Mouse (Mus musculus) neural tube, embryonic 13.5 days (tissue): ENCODE measurements at regions not wholly inside any gene's neighbourhood (a gene's known extent, or its start where the extent isn't known, plus 50 kb on each side); places are given as distances from the start of the nearest gene placed in this dataset.
A peak's percentile ranks its signal among the peaks of the same experiment; 100 is the strongest.

Experiments
- ATAC-seq: fragments of 200-750 bp; cut with Nextera tagmentation; 2 replicates; pipeline ENCODE4 v1.8.0; 2017; ENCODE audit warnings: low read depth, mild to moderate bottlenecking, moderate TSS enrichment, moderate library complexity
- H3K27ac ChIP-seq: fragments of 300-500 bp; sonication (generic); replicated peaks from 2 replicates; pipeline ENCODE4 v1.5.1; 2015; ENCODE audit warnings: moderate library complexity, mild to moderate bottlenecking, inconsistent platforms
- H3K27me3 ChIP-seq: fragments of 300-500 bp; sonication (generic); 2 replicates; pipeline ENCODE4 v1.6.1; 2015; ENCODE audit warnings: mild to moderate bottlenecking, inconsistent platforms
- H3K36me3 ChIP-seq: fragments of 300-500 bp; sonication (generic); 2 replicates; pipeline ENCODE4 v1.6.1; 2015; ENCODE audit warnings: mild to moderate bottlenecking, inconsistent platforms
- H3K4me1 ChIP-seq: fragments of 300-500 bp; sonication (generic); replicated peaks from 2 replicates; pipeline ENCODE4 v1.6.1; 2015; ENCODE audit warnings: inconsistent platforms
- H3K4me2 ChIP-seq: fragments of 300-500 bp; sonication (generic); 2 replicates; pipeline ENCODE4 v1.6.1; 2015; ENCODE audit warnings: inconsistent platforms, mild to moderate bottlenecking, moderate library complexity
- H3K4me3 ChIP-seq: fragments of 300-500 bp; sonication (generic); 2 replicates; pipeline ENCODE4 v1.5.1; 2015; ENCODE audit warnings: mild to moderate bottlenecking, inconsistent platforms
- H3K9ac ChIP-seq: fragments of 300-500 bp; sonication (generic); 2 replicates; pipeline ENCODE4 v1.6.1; 2015; ENCODE audit warnings: moderate library complexity, mild to moderate bottlenecking, inconsistent platforms
- H3K9me3 ChIP-seq: fragments of 300-500 bp; sonication (generic); 2 replicates; pipeline ENCODE4 v1.6.1; 2016; ENCODE audit warnings: inconsistent platforms
- WGBS: fragments of 180-500 bp; shearing (Covaris S2); methylation state at CpG from one replicate; pipeline ENCODE4 v1.1.7; 2015; 5-methylcytosine and 5-hydroxymethylcytosine counted together

DNA sequence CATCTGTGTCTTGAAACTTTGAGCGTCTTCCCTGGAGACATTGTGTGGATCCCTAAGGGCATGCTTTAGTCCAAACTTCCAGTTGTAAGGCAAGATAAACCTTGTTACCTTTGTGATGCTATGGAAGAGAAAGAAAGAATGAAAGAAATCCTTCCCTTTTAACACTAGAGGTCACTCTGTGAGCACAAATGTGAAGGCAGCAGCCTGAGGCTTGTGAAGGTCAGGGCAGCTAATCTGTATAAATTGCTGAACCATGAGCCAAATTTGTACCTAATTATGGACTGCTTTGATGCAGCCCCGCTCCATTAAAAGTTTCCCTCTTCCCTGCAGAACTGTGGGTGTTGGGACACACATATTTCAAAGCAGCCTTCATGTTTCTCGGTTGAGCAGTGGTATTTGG is 204.4 kb downstream of the Fam169b start:
- no peak overlapping the region for H3K4me3 ChIP-seq
- ATAC-seq: no peak

DNA sequence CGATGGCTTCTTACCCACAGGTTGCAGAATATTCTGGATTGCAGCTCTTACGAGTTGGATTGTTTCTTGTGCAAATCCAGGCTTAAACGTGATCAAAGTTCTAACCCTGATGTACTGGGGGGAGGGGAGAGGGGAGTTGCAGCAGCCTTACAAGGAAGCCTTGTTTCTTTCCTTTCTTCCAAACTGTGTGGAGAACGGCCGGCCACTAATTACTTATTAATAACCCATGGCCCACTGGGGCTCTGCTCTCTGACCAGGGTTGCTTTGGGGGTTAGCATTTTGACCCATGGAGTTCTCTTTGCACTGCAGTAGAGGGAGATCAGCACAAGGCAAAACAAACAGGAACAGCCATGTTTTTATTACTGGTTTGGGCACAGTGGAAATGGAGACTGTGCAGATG is 199.2 kb downstream of the Fam169b start:
- Histone ChIP-seq H3K36me3 (no peaks in the 10 kb centered on the region), H3K4me1 (no peaks in the 10 kb centered on the region), H3K27ac (no peak overlapping the region), H3K9ac (no peak overlapping the region), H3K4me2 (no peak overlapping the region), H3K27me3 (peaks cover 11% of the 10 kb centered on the region; the same call in 1 of the 2 replicates), H3K4me3 (no peak overlapping the region), H3K9me3 (no peaks in the 10 kb centered on the region)
- no peak for ATAC-seq
- 28% methylated on average over 5 of the region's 5 CpGs for WGBS

More for the DNA sequence above, 204.4 kb downstream of the Fam169b start:
- Histone ChIP-seq H3K9me3 (no peaks in the 10 kb centered on the region), H3K27ac (no peak overlapping the region), H3K4me2 (no peak overlapping the region), H3K27me3 (peaks cover 40% of the 10 kb centered on the region), H3K36me3 (no peaks in the 10 kb centered on the region), H3K9ac (no peak overlapping the region), H3K4me1 (peaks cover 17% of the 10 kb centered on the region; the same call in 1 of the 2 replicates)
- WGBS: 67% methylated on average over 3 of the region's 3 CpGs

DNA sequence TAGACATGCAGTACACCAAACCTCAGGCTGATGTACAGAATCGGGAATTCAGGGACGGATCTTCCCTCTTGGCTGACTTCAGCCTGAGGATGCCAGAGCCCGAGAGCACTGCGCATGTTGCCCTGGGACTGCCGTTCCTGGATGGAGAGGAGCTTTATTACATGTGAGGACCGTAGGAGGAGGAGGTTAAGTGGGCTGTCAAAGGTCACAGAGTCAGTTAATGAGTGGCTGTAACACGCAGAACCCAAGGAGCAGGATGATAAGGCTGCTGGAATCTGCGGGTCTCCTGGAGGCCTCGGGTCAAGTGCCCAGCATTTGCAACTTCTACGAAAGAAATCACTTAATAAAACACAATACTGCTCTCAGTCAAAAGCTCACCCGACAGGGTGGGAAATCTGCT is 197.3 kb downstream of the Fam169b start:
- Histone ChIP-seq H3K27me3 (peaks cover 11% of the 10 kb centered on the region; the same call in 1 of the 2 replicates), H3K4me1 (no peaks in the 10 kb centered on the region), H3K27ac (no peak overlapping the region), H3K9ac (no peak overlapping the region), H3K4me2 (no peak overlapping the region), H3K4me3 (no peak overlapping the region), H3K36me3 (no peaks in the 10 kb centered on the region), H3K9me3 (no peaks in the 10 kb centered on the region)
- 62% methylated on average over 11 of the region's 11 CpGs for WGBS
- no peak for ATAC-seq

DNA sequence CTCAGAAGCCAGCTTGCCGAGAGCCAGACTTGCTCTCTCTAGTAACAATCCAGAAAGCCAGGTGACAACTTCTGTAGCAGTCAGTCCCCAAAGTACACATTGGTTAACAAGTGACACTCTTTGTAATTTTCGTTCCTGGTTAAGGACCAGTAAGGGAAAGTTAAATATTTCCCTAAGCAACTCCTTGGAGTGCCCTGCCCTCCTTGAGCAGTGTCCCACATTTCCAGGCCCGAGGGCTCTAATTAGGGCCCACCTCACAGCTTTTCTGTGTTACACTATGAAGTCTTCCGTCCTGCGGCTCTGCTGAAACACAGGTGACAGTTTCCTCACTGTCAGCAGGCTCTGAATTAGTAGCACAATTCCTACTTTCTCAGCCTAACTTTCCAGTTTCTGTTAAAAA is 194.9 kb downstream of the Fam169b start:
- peaks cover 11% of the 10 kb centered on the region; the same call in 1 of the 2 replicates for H3K27me3 ChIP-seq
- H3K4me1 ChIP-seq: no peaks in the 10 kb centered on the region
- WGBS: 85% methylated on average over 5 of the region's 5 CpGs
- no peak for ATAC-seq
- no peak overlapping the region for H3K27ac ChIP-seq
- H3K9me3 ChIP-seq: no peaks in the 10 kb centered on the region
- H3K4me3 ChIP-seq: no peak overlapping the region
- no peaks in the 10 kb centered on the region for H3K36me3 ChIP-seq
- no peak overlapping the region for H3K4me2 ChIP-seq
- H3K9ac ChIP-seq: no peak overlapping the region

DNA sequence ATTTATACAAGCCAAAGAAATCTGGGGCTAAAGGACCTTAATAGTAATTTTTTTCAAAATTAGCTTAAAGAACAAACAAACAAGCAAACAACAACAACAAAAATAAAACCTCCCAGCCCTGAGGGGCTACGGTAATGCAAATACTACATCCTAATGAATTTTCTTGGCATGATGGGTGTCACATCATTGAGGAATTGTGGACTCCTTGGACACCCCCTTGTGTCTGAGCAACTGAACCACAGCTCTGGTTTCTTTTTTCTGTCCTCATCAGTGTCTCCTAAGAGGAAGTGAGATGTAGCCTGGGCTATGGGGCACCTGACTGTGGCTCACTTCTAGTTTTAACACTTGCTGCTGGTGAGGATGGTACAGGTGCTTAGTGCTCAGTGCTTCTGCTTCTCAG is 184.2 kb downstream of the Fam169b start:
- Histone ChIP-seq H3K36me3 (no peaks in the 10 kb centered on the region), H3K4me3 (no peak overlapping the region), H3K27me3 (no peaks in the 10 kb centered on the region), H3K4me2 (no peak overlapping the region), H3K27ac (no peak overlapping the region), H3K9me3 (no peaks in the 10 kb centered on the region), H3K9ac (no peak overlapping the region), H3K4me1 (0 out of 2 replicates have a peak, but pooled peaks cover 3% of the 10 kb centered on the region)
- 74% methylated on average over 1 of the region's 1 CpGs for WGBS
- ATAC-seq: no peak

DNA sequence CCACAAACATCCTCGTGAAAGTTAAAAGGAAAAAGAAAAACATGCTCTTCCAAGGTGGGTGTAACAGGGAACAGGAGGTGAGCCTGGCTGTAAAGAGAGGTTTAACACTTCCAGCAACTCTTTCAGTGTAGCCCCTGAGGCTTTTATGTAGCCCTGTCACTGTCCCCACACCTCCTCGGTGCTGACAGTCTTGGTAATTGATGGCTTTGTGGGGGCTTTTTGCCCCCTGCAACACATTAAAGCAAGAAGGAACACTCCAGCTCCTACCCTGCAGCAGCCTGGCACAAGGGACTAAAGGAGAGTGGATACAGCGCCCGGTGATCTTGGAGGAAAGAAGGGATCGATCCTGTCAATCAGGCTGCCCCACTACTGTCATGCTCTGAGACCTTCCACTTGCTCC is 181.8 kb downstream of the Fam169b start:
- 51% methylated on average over 5 of the region's 5 CpGs for WGBS
- no peak overlapping the region for H3K27ac ChIP-seq

DNA sequence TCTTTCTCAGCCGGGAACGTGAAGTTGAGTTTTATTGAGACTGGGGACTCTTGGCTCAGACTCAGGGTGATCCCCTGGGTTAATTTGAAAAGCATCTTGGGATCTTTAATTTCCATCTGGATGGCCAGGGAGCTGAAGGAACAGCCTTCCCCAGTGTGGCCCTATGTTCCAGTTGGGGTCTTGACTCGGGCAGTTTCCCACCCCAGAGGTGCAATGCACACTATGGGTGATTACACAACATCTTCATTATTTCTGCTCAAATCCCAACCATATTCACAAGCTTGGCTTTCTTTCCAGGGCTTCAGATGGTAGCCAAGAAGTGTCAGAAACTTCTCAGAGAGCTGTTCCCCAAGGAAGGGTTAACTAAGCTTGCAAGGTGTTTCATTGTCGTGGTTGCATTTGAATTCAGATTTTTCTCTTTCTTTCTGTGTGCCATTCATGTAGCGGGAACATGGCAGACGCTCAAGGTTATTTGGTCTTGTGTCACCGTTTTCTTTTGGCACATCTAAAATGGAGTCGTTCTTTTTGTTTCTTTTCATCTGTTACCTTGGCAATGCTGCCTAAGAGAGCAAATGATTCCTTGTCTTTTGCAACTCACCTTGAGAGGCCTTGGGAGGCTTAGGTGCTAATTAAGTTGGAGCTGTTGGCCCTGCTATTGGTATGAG is 179.5 kb downstream of the Fam169b start:
- H3K27ac ChIP-seq: no peak overlapping the region
- no peaks in the 10 kb centered on the region for H3K27me3 ChIP-seq
- no peaks in the 10 kb centered on the region for H3K9me3 ChIP-seq
- no peak overlapping the region for H3K9ac ChIP-seq
- no peak for ATAC-seq
- no peaks in the 10 kb centered on the region for H3K36me3 ChIP-seq
- 81% methylated on average over 8 of the region's 8 CpGs for WGBS
- H3K4me2 ChIP-seq: no peak overlapping the region
- 0 out of 2 replicates have a peak, but pooled peaks cover 3% of the 10 kb centered on the region for H3K4me1 ChIP-seq
- no peak overlapping the region for H3K4me3 ChIP-seq

More for the DNA sequence above, 181.8 kb downstream of the Fam169b start:
- Histone ChIP-seq H3K27me3 (no peaks in the 10 kb centered on the region), H3K4me1 (0 out of 2 replicates have a peak, but pooled peaks cover 3% of the 10 kb centered on the region), H3K4me3 (no peak overlapping the region), H3K9ac (no peak overlapping the region), H3K36me3 (no peaks in the 10 kb centered on the region), H3K9me3 (no peaks in the 10 kb centered on the region), H3K4me2 (no peak overlapping the region)
- ATAC-seq: no peak

DNA sequence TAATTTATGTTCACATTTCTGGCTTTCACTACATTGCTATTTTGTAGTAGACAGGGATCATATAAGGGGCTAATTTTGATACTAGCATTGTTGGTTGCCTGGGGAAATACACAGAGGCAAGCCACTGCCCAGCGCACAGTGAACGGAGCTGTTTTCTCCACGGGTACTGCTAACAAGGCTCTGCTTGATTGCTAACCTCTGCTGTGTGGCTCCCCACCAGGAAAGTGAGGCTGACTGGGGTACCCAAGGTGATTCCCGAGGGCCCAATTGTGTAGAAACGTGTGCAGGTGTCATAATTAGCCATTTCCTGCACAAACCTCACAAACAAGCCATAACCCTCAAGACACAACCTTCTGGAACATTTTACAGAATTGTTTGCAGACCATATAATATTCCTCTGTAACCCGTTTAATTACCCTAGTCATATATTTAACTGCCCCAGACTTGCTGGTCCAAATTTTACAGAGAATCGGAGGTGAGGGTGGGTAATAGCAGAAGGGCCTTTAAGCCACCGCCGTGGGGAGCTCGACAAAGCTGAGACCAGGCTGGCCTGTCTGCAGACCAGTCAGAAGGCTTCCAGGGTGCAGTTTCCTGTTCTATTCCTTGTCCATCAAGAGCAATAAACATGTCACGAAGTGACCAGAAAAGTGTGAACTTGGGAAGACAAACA is 170.9 kb downstream of the Fam169b start:
- Histone ChIP-seq H3K4me2 (no peak overlapping the region), H3K27ac (no peak overlapping the region), H3K9ac (no peak overlapping the region), H3K4me1 (peaks cover 10% of the 10 kb centered on the region), H3K9me3 (no peaks in the 10 kb centered on the region), H3K4me3 (no peak overlapping the region), H3K36me3 (no peaks in the 10 kb centered on the region), H3K27me3 (no peaks in the 10 kb centered on the region)
- no peak for ATAC-seq
- 64% methylated on average over 11 of the region's 11 CpGs for WGBS

DNA sequence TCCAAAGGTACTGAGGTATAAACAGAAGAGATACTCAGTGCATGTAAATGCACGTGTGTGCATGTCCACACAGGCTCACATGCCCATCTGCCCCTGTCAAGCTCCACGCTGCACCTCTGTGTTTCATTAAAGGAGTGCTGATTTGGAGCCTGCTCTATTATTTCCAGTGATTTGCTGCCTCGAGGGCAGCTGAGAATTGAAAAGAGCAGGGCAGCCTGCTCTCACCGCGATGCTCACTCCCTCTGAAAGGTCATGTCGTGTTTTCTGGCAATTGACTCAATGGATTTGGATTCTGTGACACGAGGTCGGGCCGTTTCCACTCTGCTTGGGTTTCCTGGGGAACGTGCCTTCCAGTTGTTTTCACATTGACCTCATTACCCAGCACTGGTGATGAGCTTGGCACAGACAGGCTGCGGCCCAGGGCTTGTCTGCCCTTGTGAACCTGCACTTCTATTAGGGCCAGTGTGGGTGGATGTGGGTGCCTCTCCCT is 167.1 kb downstream of the Fam169b start:
- no peaks in the 10 kb centered on the region for H3K9me3 ChIP-seq
- H3K9ac ChIP-seq: 0 out of 2 replicates have a peak overlapping the region, but pooled peaks have one; percentile 9
- peaks cover 10% of the 10 kb centered on the region for H3K4me1 ChIP-seq
- 14% methylated on average over 11 of the region's 11 CpGs for WGBS
- H3K27ac ChIP-seq: peak overlapping the region; percentile 11; the same call in 1 of the 2 replicates
- H3K27me3 ChIP-seq: peaks cover 6% of the 10 kb centered on the region; the same call in 1 of the 2 replicates
- no peaks in the 10 kb centered on the region for H3K36me3 ChIP-seq
- peak; percentile 61 for ATAC-seq
- H3K4me3 ChIP-seq: no peak overlapping the region
- no peak overlapping the region for H3K4me2 ChIP-seq

DNA sequence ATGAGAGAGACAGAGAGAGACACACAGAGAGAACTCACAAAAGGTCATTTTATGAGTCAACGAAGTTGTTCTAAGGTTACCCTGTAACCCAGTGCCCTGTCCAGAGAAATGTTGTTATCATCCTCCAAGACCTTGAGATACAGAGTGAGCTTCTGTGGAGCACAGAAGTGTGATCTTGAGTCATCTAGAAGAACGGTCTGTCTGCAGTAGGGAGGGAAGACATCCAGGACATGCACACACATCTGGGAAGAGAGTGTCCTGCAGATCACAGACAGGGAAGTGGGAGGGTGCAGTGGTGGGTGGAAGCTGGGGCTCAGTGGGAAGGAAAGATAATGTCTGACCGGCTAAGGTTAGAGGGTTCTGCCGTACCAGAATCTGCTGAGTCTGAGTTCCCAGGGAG is 155.3 kb downstream of the Fam169b start:
- Histone ChIP-seq H3K4me2 (no peak overlapping the region), H3K9ac (no peak overlapping the region), H3K27me3 (peaks cover 3% of the 10 kb centered on the region; the same call in 1 of the 2 replicates), H3K27ac (no peak overlapping the region), H3K4me1 (no peaks in the 10 kb centered on the region), H3K4me3 (no peak overlapping the region), H3K9me3 (no peaks in the 10 kb centered on the region), H3K36me3 (no peaks in the 10 kb centered on the region)
- ATAC-seq: no peak
- WGBS: 83% methylated on average over 4 of the region's 4 CpGs

DNA sequence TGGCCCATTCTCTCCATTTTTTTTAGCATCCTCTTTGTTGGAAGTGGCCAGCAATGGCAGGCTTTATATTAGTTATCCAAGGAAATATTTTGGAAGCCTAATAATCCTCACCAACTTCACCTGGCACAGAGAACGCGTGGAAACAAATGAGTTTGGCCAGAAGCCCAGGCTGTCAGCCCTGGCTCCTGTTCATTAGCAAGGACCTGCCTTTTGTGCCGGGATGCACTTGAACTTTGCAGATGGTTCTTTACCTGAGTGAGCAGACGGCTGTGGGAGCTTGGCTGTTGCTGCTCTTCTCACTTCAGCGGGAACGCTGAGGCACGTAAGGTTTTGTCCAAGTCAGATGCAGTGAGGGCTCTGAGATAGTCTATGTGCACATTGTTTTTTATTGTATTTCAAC is 142.3 kb downstream of the Fam169b start:
- Histone ChIP-seq H3K9me3 (no peaks in the 10 kb centered on the region), H3K4me3 (no peak overlapping the region), H3K27ac (no peak overlapping the region), H3K27me3 (peaks cover 11% of the 10 kb centered on the region), H3K4me2 (no peak overlapping the region), H3K9ac (no peak overlapping the region), H3K4me1 (no peaks in the 10 kb centered on the region), H3K36me3 (no peaks in the 10 kb centered on the region)
- 88% methylated on average over 7 of the region's 7 CpGs for WGBS
- ATAC-seq: no peak

DNA sequence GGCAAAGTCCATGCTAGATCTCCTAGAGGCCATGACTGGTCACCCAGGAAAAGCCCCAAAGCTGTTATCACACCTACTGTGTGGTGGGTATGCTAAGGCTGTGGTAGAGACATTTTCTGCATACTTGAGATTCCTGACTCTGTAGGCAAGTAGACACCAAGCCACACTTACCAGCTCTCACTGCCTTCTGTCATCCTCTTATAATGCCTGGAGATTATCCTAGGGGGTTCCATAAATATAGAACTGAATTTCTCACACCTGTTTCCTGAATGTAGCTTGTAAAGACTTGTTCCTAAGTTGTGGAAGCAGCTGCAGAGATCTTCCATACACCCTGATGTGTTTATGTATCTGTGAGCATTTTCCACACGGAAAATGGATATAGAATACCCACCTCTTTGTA is 139.1 kb downstream of the Fam169b start:
- no peak overlapping the region for H3K4me3 ChIP-seq
- no peaks in the 10 kb centered on the region for H3K36me3 ChIP-seq
- no peak for ATAC-seq
- H3K4me2 ChIP-seq: no peak overlapping the region
- H3K4me1 ChIP-seq: peaks cover 9% of the 10 kb centered on the region
- H3K27me3 ChIP-seq: peaks cover 29% of the 10 kb centered on the region
- WGBS: 77% methylated on average over 1 of the region's 1 CpGs
- H3K27ac ChIP-seq: no peak overlapping the region
- H3K9ac ChIP-seq: no peak overlapping the region
- H3K9me3 ChIP-seq: no peaks in the 10 kb centered on the region
